Mouse (Mus musculus) embryonic fibroblast, embryonic 13.5 days (primary cell): ENCODE results near the gene Gm26727. TPM values are rescaled to one million over a fixed set of nuclear protein-coding genes. Genes with fewer than 3 reads are reported as not detected.
A peak's percentile ranks its signal among the peaks of the same experiment; 100 is the strongest.
"Not testable (repeated sequence)": the region's sequence is repeated elsewhere in the genome, so short reads cannot be mapped to it uniquely, and the experiment has no call there.

Experiments
- H3K27ac ChIP-seq: 2 replicates; pipeline ENCODE4 v1.5.1; 2012; ENCODE audit warnings: low read length, control low read depth, inconsistent platforms; ENCODE audit not compliant: insufficient read depth
- H3K4me1 ChIP-seq: 2 replicates; pipeline ENCODE4 v1.6.1; 2011; ENCODE audit warnings: low read length; ENCODE audit not compliant: control insufficient read depth, insufficient read depth
- H3K4me3 ChIP-seq: 2 replicates; pipeline ENCODE4 v1.5.1; 2011; ENCODE audit warnings: mild to moderate bottlenecking, control low read depth, low read length; ENCODE audit not compliant: insufficient read depth
- CTCF ChIP-seq: IDR thresholded peaks from 2 replicates; pipeline ENCODE4 v1.5.1; 2011; ENCODE audit warnings: mild to moderate bottlenecking, control low read depth, low read length, moderate library complexity, borderline replicate concordance; ENCODE audit not compliant: insufficient read depth
- POLR2A ChIP-seq: IDR thresholded peaks from 2 replicates; pipeline ENCODE4 v1.6.1; 2011; ENCODE audit warnings: low read depth, mild to moderate bottlenecking, control low read depth, low read length, moderate library complexity
- polyA plus RNA-seq: library from polyadenylated mRNA; stranded (reverse); fragments of >200 nt; gene quantifications from 2 replicates; pipeline ENCODE4 v1.2.4, GENCODE M21; 2011; ENCODE audit warnings: low read depth; ENCODE audit not compliant: missing spikeins, insufficient read length

Gene Gm26727
- not detected in 2 replicates for polyA plus RNA-seq

- H3K27ac ChIP-seq = no peak within 1 kb of the TSS
These were observed at the start of gene Gm26727 for GRCm38 (mm10) chr2:67433081-67433480. Gene Gm26727 (minus strand): TSS chr2:67433181.

GRCm38 (mm10) chr2:67481051-67481450 is 48.1 kb upstream of the Gm26727 start:
- TF ChIP-seq CTCF = no peak
- TF ChIP-seq POLR2A = no peak
- Histone ChIP-seq H3K4me1 (no peaks in the 10 kb centered on the region), H3K27ac (no peak overlapping the region), H3K4me3 (no peak overlapping the region)

More at GRCm38 (mm10) chr2:67433081-67433480, at the start of gene Gm26727:
- Histone ChIP-seq H3K4me3 (no peak within 1 kb of the TSS), H3K4me1 (no peaks in the 10 kb centered on the region)
- TF ChIP-seq CTCF (no peak), POLR2A (no peak)

- Histone ChIP-seq H3K4me1 (no peaks in the 10 kb centered on the region), H3K27ac (no peak overlapping the region), H3K4me3 (no peak overlapping the region)
- TF ChIP-seq CTCF = no peak
- no peak for TF ChIP-seq POLR2A
These were observed 44.8 kb upstream of the Gm26727 start for GRCm38 (mm10) chr2:67477753-67478152.

GRCm38 (mm10) chr2:67470030-67470429 is 37.0 kb upstream of the Gm26727 start:
- H3K4me3 ChIP-seq, H3K4me1 ChIP-seq, H3K27ac ChIP-seq: not testable (repeated sequence)

GRCm38 (mm10) chr2:67467036-67467435 is 34.1 kb upstream of the Gm26727 start:
- Histone ChIP-seq H3K4me3 (no peak overlapping the region), H3K4me1 (no peaks in the 10 kb centered on the region), H3K27ac (no peak overlapping the region)
- no peak for TF ChIP-seq CTCF
- TF ChIP-seq POLR2A = no peak

- no peaks in the 10 kb centered on the region for H3K4me1 ChIP-seq
These were observed 27.9 kb upstream of the Gm26727 start for GRCm38 (mm10) chr2:67460857-67461256.

GRCm38 (mm10) chr2:67447206-67447605 is 14.2 kb upstream of the Gm26727 start:
- Histone ChIP-seq H3K4me3 (no peak overlapping the region), H3K4me1 (0 out of 2 replicates have a peak, but pooled peaks cover 2% of the 10 kb centered on the region), H3K27ac (no peak overlapping the region)
- TF ChIP-seq CTCF = no peak
- no peak for TF ChIP-seq POLR2A

More at GRCm38 (mm10) chr2:67460857-67461256, 27.9 kb upstream of the Gm26727 start:
- TF ChIP-seq CTCF (no peak), POLR2A (no peak)
- no peak overlapping the region for H3K4me3 ChIP-seq
- no peak overlapping the region for H3K27ac ChIP-seq

- Histone ChIP-seq H3K4me1 (0 out of 2 replicates have a peak, but pooled peaks cover 2% of the 10 kb centered on the region), H3K27ac (no peak overlapping the region), H3K4me3 (no peak overlapping the region)
- TF ChIP-seq CTCF (no peak), POLR2A (no peak)
These were observed 13.8 kb upstream of the Gm26727 start for GRCm38 (mm10) chr2:67446772-67447171.

GRCm38 (mm10) chr2:67445780-67446179 is 12.8 kb upstream of the Gm26727 start, which contains the start of gene Xirp2:
Gene Xirp2 (plus strand): TSS chr2:67446002.
- H3K4me3 ChIP-seq = no peak within 1 kb of the TSS
- no peak for TF ChIP-seq POLR2A
- no peak for TF ChIP-seq CTCF
- 0 out of 2 replicates have a peak, but pooled peaks cover 2% of the 10 kb centered on the region for H3K4me1 ChIP-seq
- no peak within 1 kb of the TSS for H3K27ac ChIP-seq

GRCm38 (mm10) chr2:67438309-67438708 is 5.3 kb upstream of the Gm26727 start:
- TF ChIP-seq POLR2A = no peak
- TF ChIP-seq CTCF = no peak
- Histone ChIP-seq H3K4me1 (no peaks in the 10 kb centered on the region), H3K4me3 (no peak overlapping the region), H3K27ac (no peak overlapping the region)

- H3K27ac ChIP-seq = peak overlapping the region; percentile 65; the same call in 1 of the 2 replicates
- TF ChIP-seq CTCF = no peak
- TF ChIP-seq POLR2A = no peak
These were observed 10.2 kb downstream of the Gm26727 start for GRCm38 (mm10) chr2:67422799-67423198.

More at GRCm38 (mm10) chr2:67422799-67423198, 10.2 kb downstream of the Gm26727 start:
- H3K4me3 ChIP-seq = no peak overlapping the region
- H3K4me1 ChIP-seq = no peaks in the 10 kb centered on the region
